Mouse (Mus musculus) brain, embryonic 14.5 days (tissue): ENCODE results near the gene Rras2. TPM values are rescaled to one million over a fixed set of nuclear protein-coding genes. Genes with fewer than 3 reads are reported as not detected.

Experiments
- DNase-seq: peaks from one replicate; pipeline ENCODE4 v3.0.0-alpha.2; 2011; ENCODE audit warnings: low read depth
- CTCF ChIP-seq: fragments of 200-500 bp; IDR thresholded peaks from 2 replicates; pipeline ENCODE4 v1.5.1; 2012; ENCODE audit warnings: inconsistent platforms, mild to moderate bottlenecking, moderate library complexity, borderline replicate concordance; ENCODE audit not compliant: insufficient read depth, insufficient read length; ENCODE audit errors: extremely low read depth
- POLR2A ChIP-seq: fragments of 200-500 bp; IDR thresholded peaks from 2 replicates; pipeline ENCODE4 v1.6.1; 2012; ENCODE audit warnings: mild to moderate bottlenecking, inconsistent platforms, borderline replicate concordance; ENCODE audit not compliant: poor library complexity, insufficient read depth, insufficient read length, severe bottlenecking; ENCODE audit errors: extremely low read depth
- polyA plus RNA-seq: library from polyadenylated mRNA; depleted of rRNA; stranded (reverse); fragments of >200 nt; gene quantifications from 2 replicates; pipeline ENCODE4 v1.2.3, GENCODE M21; 2012

Gene Rras2
- polyA plus RNA-seq, 1 experiment: 23.1 TPM

- no peak for TF ChIP-seq POLR2A
- TF ChIP-seq CTCF: no peak
These were observed 13.8 kb downstream of the Rras2 start for GRCm38 (mm10) chr7:114103629-114104347.

GRCm38 (mm10) chr7:114103152-114103551 is 14.4 kb downstream of the Rras2 start:
- DNase-seq: no peak
- TF ChIP-seq CTCF: no peak
- no peak for TF ChIP-seq POLR2A

More at GRCm38 (mm10) chr7:114103629-114104347, 13.8 kb downstream of the Rras2 start:
- peak; percentile 12 for DNase-seq

- DNase-seq: no peak
- TF ChIP-seq POLR2A: no peak
- no peak for TF ChIP-seq CTCF
These were observed 15.0 kb downstream of the Rras2 start for GRCm38 (mm10) chr7:114102609-114103008.

GRCm38 (mm10) chr7:114101412-114101811 is 16.2 kb downstream of the Rras2 start:
- no peak for TF ChIP-seq POLR2A
- no peak for TF ChIP-seq CTCF
- no peak for DNase-seq

- TF ChIP-seq CTCF: no peak
- TF ChIP-seq POLR2A: no peak
- no peak for DNase-seq
These were observed 23.9 kb downstream of the Rras2 start for GRCm38 (mm10) chr7:114093548-114094174.

- DNase-seq: no peak
- TF ChIP-seq POLR2A: no peak
- no peak for TF ChIP-seq CTCF
These were observed 26.6 kb downstream of the Rras2 start for GRCm38 (mm10) chr7:114090892-114091545.

- TF ChIP-seq POLR2A (no peak), CTCF (no peak)
- no peak for DNase-seq
These were observed 27.4 kb downstream of the Rras2 start for GRCm38 (mm10) chr7:114090231-114090630.

- TF ChIP-seq POLR2A (no peak), CTCF (no peak)
- DNase-seq: no peak
These were observed 28.7 kb downstream of the Rras2 start for GRCm38 (mm10) chr7:114088918-114089317.

- peak; percentile 43 for DNase-seq
- TF ChIP-seq POLR2A (no peak), CTCF (no peak)
These were observed 29.6 kb downstream of the Rras2 start for GRCm38 (mm10) chr7:114087986-114088385.

GRCm38 (mm10) chr7:114087341-114087740 is 30.2 kb downstream of the Rras2 start:
- TF ChIP-seq POLR2A (no peak), CTCF (no peak)
- DNase-seq: peak; percentile 15

- no peak for TF ChIP-seq CTCF
- no peak for TF ChIP-seq POLR2A
- no peak for DNase-seq
These were observed 31.4 kb downstream of the Rras2 start for GRCm38 (mm10) chr7:114086021-114086710.

- no peak for DNase-seq
- TF ChIP-seq CTCF (no peak), POLR2A (no peak)
These were observed 33.8 kb downstream of the Rras2 start for GRCm38 (mm10) chr7:114083760-114084159.

- DNase-seq: no peak
- TF ChIP-seq POLR2A: no peak
- TF ChIP-seq CTCF: no peak
These were observed 34.5 kb downstream of the Rras2 start for GRCm38 (mm10) chr7:114083088-114083487.
